Mouse (Mus musculus) C2C12 (cell line): ENCODE results near the gene Golga3. TPM values are rescaled to one million over a fixed set of nuclear protein-coding genes. Genes with fewer than 3 reads are reported as not detected.

Experiments
- H3K27me3 ChIP-seq: one replicate; pipeline ENCODE4 v1.6.1; 2011; ENCODE audit not compliant: control insufficient read depth, insufficient read depth, insufficient read length
- H3K36me3 ChIP-seq: one replicate; pipeline ENCODE4 v1.6.1; 2011; ENCODE audit not compliant: control insufficient read depth, insufficient read depth
- H3K4me3 ChIP-seq: one replicate; pipeline ENCODE4 v1.5.1; 2011; ENCODE audit warnings: mild to moderate bottlenecking, control low read depth; ENCODE audit not compliant: poor library complexity, insufficient read depth, severe bottlenecking
- H3K79me2 ChIP-seq: one replicate; pipeline ENCODE4 v1.6.1; 2011; ENCODE audit not compliant: control insufficient read depth, insufficient read depth
- H3K79me3 ChIP-seq: one replicate; pipeline ENCODE4 v1.6.1; 2011; ENCODE audit warnings: low read depth, control low read depth
- H3ac ChIP-seq: one replicate; pipeline ENCODE3; 2011; ENCODE audit warnings: low read depth; ENCODE audit not compliant: control insufficient read depth, insufficient read length
- CEBPB ChIP-seq: IDR thresholded peaks from one replicate; pipeline ENCODE4 v1.6.1; 2011; ENCODE audit warnings: low read depth, mild to moderate bottlenecking, control low read depth, moderate library complexity
- CTCF ChIP-seq: IDR thresholded peaks from one replicate; pipeline ENCODE4 v1.5.1; 2011; ENCODE audit not compliant: control insufficient read depth, insufficient read depth, insufficient read length
- FOSL1 ChIP-seq: IDR thresholded peaks from one replicate; pipeline ENCODE4 v1.8.0; 2011; ENCODE audit warnings: mild to moderate bottlenecking, low read length; ENCODE audit not compliant: poor library complexity, insufficient read depth, severe bottlenecking
- MAX ChIP-seq: IDR thresholded peaks from one replicate; pipeline ENCODE4 v1.6.1; 2011; ENCODE audit warnings: mild to moderate bottlenecking, control low read depth
- MYOD1 ChIP-seq: IDR thresholded peaks from one replicate; pipeline ENCODE4 v1.6.1; 2011; ENCODE audit warnings: low read depth; ENCODE audit not compliant: control insufficient read depth, insufficient read length
- MYOG ChIP-seq: IDR thresholded peaks from one replicate; pipeline ENCODE4 v1.6.1; 2011; ENCODE audit not compliant: control insufficient read depth, insufficient read length; ENCODE audit errors: extremely low read depth
- USF1 ChIP-seq: IDR thresholded peaks from one replicate; pipeline ENCODE4 v1.6.1; 2011; ENCODE audit warnings: low read depth, mild to moderate bottlenecking, control low read depth, moderate library complexity
- polyA plus RNA-seq: library from polyadenylated mRNA; unstranded; fragments of >200 nt; fragmentation: generic; extraction: Trizol; gene quantifications from one replicate; pipeline ENCODE4 v1.2.1, GENCODE M21; 2012; ENCODE audit warnings: missing spikeins

The Golga3 gene
- polyA plus RNA-seq, 1 experiment: 12.5 TPM

- peaks cover 88% of the 10 kb centered on the region for H3K36me3 ChIP-seq
- H3ac ChIP-seq: no peak overlapping the region
- no peak overlapping the region for H3K4me3 ChIP-seq
- TF ChIP-seq USF1 (no peak), MYOD1 (no peak), CEBPB (no peak), MYOG (no peak), FOSL1 (no peak), MAX (no peak), CTCF (no peak)
- H3K79me2 ChIP-seq: no peaks in the 10 kb centered on the region
- H3K27me3 ChIP-seq: no peaks in the 10 kb centered on the region
- H3K79me3 ChIP-seq: no peaks in the 10 kb centered on the region
Measured at GRCm38 (mm10) chr5:110244091-110244490, 67.6 kb downstream of the Golga3 start.

- Histone ChIP-seq H3K79me3 (peaks cover 39% of the 10 kb centered on the region), H3K36me3 (peaks cover 43% of the 10 kb centered on the region), H3K4me3 (no peak overlapping the region), H3K27me3 (no peaks in the 10 kb centered on the region), H3K79me2 (peaks cover 52% of the 10 kb centered on the region), H3ac (no peak overlapping the region)
- TF ChIP-seq FOSL1 (no peak), MYOD1 (no peak), MAX (no peak), CTCF (no peak), CEBPB (no peak), MYOG (no peak), USF1 (no peak)
Measured at GRCm38 (mm10) chr5:110266941-110267340, 90.4 kb downstream of the Golga3 start.

- TF ChIP-seq CTCF (peak; percentile 80), MAX (peak; percentile 49), MYOD1 (no peak), FOSL1 (no peak)
- Histone ChIP-seq H3K36me3 (peaks cover 34% of the 10 kb centered on the region), H3K79me2 (peaks cover 52% of the 10 kb centered on the region)
Measured at GRCm38 (mm10) chr5:110269141-110270101, 92.9 kb downstream of the Golga3 start, which contains the start of gene Pgam5. Gene Pgam5, minus strand, starts transcription at chr5:110269913.

GRCm38 (mm10) chr5:110270242-110270641 lies 93.7 kb downstream of the Golga3 start:
- no peaks in the 10 kb centered on the region for H3K27me3 ChIP-seq
- no peak overlapping the region for H3ac ChIP-seq
- H3K79me2 ChIP-seq: peaks cover 43% of the 10 kb centered on the region
- no peak overlapping the region for H3K4me3 ChIP-seq
- no peak for TF ChIP-seq MYOG
- no peak for TF ChIP-seq FOSL1
- TF ChIP-seq CEBPB: no peak
- TF ChIP-seq MYOD1: no peak
- TF ChIP-seq USF1: no peak
- TF ChIP-seq MAX: no peak
- TF ChIP-seq CTCF: no peak
- peaks cover 26% of the 10 kb centered on the region for H3K36me3 ChIP-seq
- peaks cover 35% of the 10 kb centered on the region for H3K79me3 ChIP-seq

More at GRCm38 (mm10) chr5:110269141-110270101, 92.9 kb downstream of the Golga3 start, which contains the start of gene Pgam5:
- no peaks in the 10 kb centered on the region for H3K27me3 ChIP-seq
- peak within 1 kb of the TSS; percentile 79 for H3ac ChIP-seq
- H3K79me3 ChIP-seq: peaks cover 38% of the 10 kb centered on the region
- H3K4me3 ChIP-seq: peak within 1 kb of the TSS; percentile 91

GRCm38 (mm10) chr5:110274147-110274546 lies 97.6 kb downstream of the Golga3 start:
- H3K79me3 ChIP-seq: peaks cover 3% of the 10 kb centered on the region
- H3K36me3 ChIP-seq: no peaks in the 10 kb centered on the region
- TF ChIP-seq FOSL1 (no peak), CEBPB (no peak), MYOD1 (no peak), USF1 (no peak), MAX (no peak), MYOG (no peak), CTCF (no peak)
- H3K79me2 ChIP-seq: peaks cover 5% of the 10 kb centered on the region
- H3K4me3 ChIP-seq: no peak overlapping the region
- H3K27me3 ChIP-seq: no peaks in the 10 kb centered on the region
- no peak overlapping the region for H3ac ChIP-seq
